8 mouse cellular contexts compared by ENCODE assay signal in genomic region chr3:55520240-55521180, GRCm38 (mm10). TPM values are rescaled to one million over a fixed set of nuclear protein-coding genes. Genes with fewer than 3 reads are reported as not detected.
DNase-seq lines count a peak whose midpoint lies in the region; ATAC-seq and TF ChIP-seq lines count a peak whose summit lies in the region.

No protein-coding gene starts in this region.

- H3K27me3 ChIP-seq in hindbrain, postnatal 0 days (ENCODE audit: insufficient read depth, low read length), result no peaks in the 10 kb centered on the region
- H3K27me3 ChIP-seq in midbrain, embryonic 14.5 days (ENCODE audit: control insufficient read depth, insufficient read depth, low read length), result no peaks in the 10 kb centered on the region
- no peaks in the 10 kb centered on the region for H3K27me3 ChIP-seq in stomach, embryonic 16.5 days (ENCODE audit: control insufficient read depth, insufficient read depth, low read length)

- no peaks in the 10 kb centered on the region for H3K36me3 ChIP-seq in hindbrain, postnatal 0 days (ENCODE audit: insufficient read depth, low read length)
- H3K36me3 ChIP-seq in midbrain, embryonic 14.5 days (ENCODE audit: control insufficient read depth, insufficient read depth, low read length), result peaks cover 12% of the 10 kb centered on the region; the same call in 1 of the 2 replicates
- H3K36me3 ChIP-seq in stomach, embryonic 16.5 days (ENCODE audit: control insufficient read depth, insufficient read depth, low read length), result no peaks in the 10 kb centered on the region

- no peak overlapping the region for H3K4me3 ChIP-seq in hindbrain, postnatal 0 days (ENCODE audit: low read length)
- H3K4me3 ChIP-seq in midbrain, embryonic 14.5 days (replicated peaks; ENCODE audit: low read depth, low read length), result no peak overlapping the region
- no peak overlapping the region for H3K4me3 ChIP-seq in stomach, embryonic 16.5 days (replicated peaks; ENCODE audit: low read length)

- DNase-seq in urinary bladder, adult 18-20 months (ENCODE audit: low spot score in 2 of 2), result peak; percentile 30 to 60
- DNase-seq in urinary bladder, adult 2 months (ENCODE audit: low spot score), result no peak
- peak; percentile 94 to 95 for DNase-seq in cerebellum, postnatal 14 days
- peak; percentile 33 to 49 for DNase-seq in gastrocnemius, adult 8-10 months (ENCODE audit: low spot score in 2 of 2)
- DNase-seq in hindbrain, postnatal 0 days (ENCODE audit: low spot score), result peak; percentile 93
- DNase-seq in left cerebral cortex, postnatal 25 days (ENCODE audit: low spot score in 2 of 2), result peak; percentile 80 to 86
- DNase-seq in midbrain, embryonic 14.5 days, result peak; percentile 93

- peak; percentile 86 for TF ChIP-seq CTCF in hindbrain, postnatal 0 days (IDR thresholded peaks at IDR 0.05; ENCODE audit: low read depth)

- ATAC-seq in hindbrain, postnatal 0 days, result peak; percentile 84
- peak; percentile 70 for ATAC-seq in midbrain, embryonic 14.5 days (ENCODE audit: low FRiP score, low TSS enrichment)
- ATAC-seq in stomach, embryonic 16.5 days (ENCODE audit: insufficient read depth, low FRiP score), result 0 out of 2 replicates have a peak, but pooled peaks have one; percentile 66

- H3K4me1 ChIP-seq in hindbrain, postnatal 0 days (ENCODE audit: insufficient read depth, low read length), result peaks cover 31% of the 10 kb centered on the region
- peaks cover 62% of the 10 kb centered on the region for H3K4me1 ChIP-seq in midbrain, embryonic 14.5 days (ENCODE audit: control insufficient read depth, insufficient read depth, low read length)
- H3K4me1 ChIP-seq in stomach, embryonic 16.5 days (ENCODE audit: control insufficient read depth, insufficient read depth, low read length), result 0 out of 2 replicates have a peak, but pooled peaks cover 6% of the 10 kb centered on the region

- intact Hi-C loops in left cerebral cortex, postnatal 25 days (cut with DNase I), result loop anchor here (10.0 kb wide), 1 partner anchor 1684 kb away; no protein-coding TSS in a partner anchor

- H3K9ac ChIP-seq in hindbrain, postnatal 0 days (replicated peaks; ENCODE audit: low read length), result no peak overlapping the region
- H3K9ac ChIP-seq in midbrain, embryonic 14.5 days (replicated peaks; ENCODE audit: low read length), result no peak overlapping the region
- no peak overlapping the region for H3K9ac ChIP-seq in stomach, embryonic 16.5 days (ENCODE audit: low read length)

- WGBS in hindbrain, postnatal 0 days, result 14% methylated on average over 12 of the region's 12 CpGs
- WGBS in midbrain, embryonic 14.5 days, result 9% methylated on average over 12 of the region's 12 CpGs
- 34% methylated on average over 12 of the region's 12 CpGs for WGBS in stomach, embryonic 16.5 days

- no peaks in the 10 kb centered on the region for H3K9me3 ChIP-seq in hindbrain, postnatal 0 days (ENCODE audit: low read length)
- no peaks in the 10 kb centered on the region for H3K9me3 ChIP-seq in midbrain, embryonic 14.5 days (ENCODE audit: control insufficient read depth, low read length)
- no peaks in the 10 kb centered on the region for H3K9me3 ChIP-seq in stomach, embryonic 16.5 days (replicated peaks; ENCODE audit: control insufficient read depth, low read length)

- H3K4me2 ChIP-seq in hindbrain, postnatal 0 days (ENCODE audit: low read depth, low read length), result no peak overlapping the region; the same call in 1 of the 2 replicates
- peak overlapping the region; percentile 39 for H3K4me2 ChIP-seq in midbrain, embryonic 14.5 days (ENCODE audit: low read length)
- H3K4me2 ChIP-seq in stomach, embryonic 16.5 days (ENCODE audit: low read depth, low read length), result no peak overlapping the region

- peak overlapping the region; percentile 64 for H3K27ac ChIP-seq in hindbrain, postnatal 0 days
- peak overlapping the region; percentile 86 for H3K27ac ChIP-seq in midbrain, embryonic 14.5 days (replicated peaks; ENCODE audit: low read depth, low read length)
- H3K27ac ChIP-seq in stomach, embryonic 16.5 days (ENCODE audit: low read length), result no peak overlapping the region

RNA-seq across cellular contexts. Expression of gene Gm21954, which starts 48.5 kb away (rescaled TPM):
- polyA plus RNA-seq in urinary bladder, adult 2 months (2012; rRNA removed), result not detected in 2 replicates
- total RNA-seq in gastrocnemius, adult 8-10 months (2022), result not detected
- total RNA-seq in hindbrain, postnatal 0 days (2014; rRNA removed), result not detected in 2 replicates
- not detected in 2 replicates for polyA plus RNA-seq in hindbrain, postnatal 0 days (2015; fragmentation: Nextera tagmentation; extraction: Ambion mirVana)
- total RNA-seq in left cerebral cortex, postnatal 25 days (2021), result not detected
- not detected in 2 replicates for polyA plus RNA-seq in midbrain, embryonic 14.5 days (2014; fragmentation: Nextera tagmentation; extraction: Ambion mirVana)
- polyA plus RNA-seq in stomach, embryonic 16.5 days (2015; fragmentation: Nextera tagmentation; extraction: Ambion mirVana), result not detected in 2 replicates
